Mouse (Mus musculus): ENCODE measurements around the gene Mtg1.

Mtg1 gene

DNA sequence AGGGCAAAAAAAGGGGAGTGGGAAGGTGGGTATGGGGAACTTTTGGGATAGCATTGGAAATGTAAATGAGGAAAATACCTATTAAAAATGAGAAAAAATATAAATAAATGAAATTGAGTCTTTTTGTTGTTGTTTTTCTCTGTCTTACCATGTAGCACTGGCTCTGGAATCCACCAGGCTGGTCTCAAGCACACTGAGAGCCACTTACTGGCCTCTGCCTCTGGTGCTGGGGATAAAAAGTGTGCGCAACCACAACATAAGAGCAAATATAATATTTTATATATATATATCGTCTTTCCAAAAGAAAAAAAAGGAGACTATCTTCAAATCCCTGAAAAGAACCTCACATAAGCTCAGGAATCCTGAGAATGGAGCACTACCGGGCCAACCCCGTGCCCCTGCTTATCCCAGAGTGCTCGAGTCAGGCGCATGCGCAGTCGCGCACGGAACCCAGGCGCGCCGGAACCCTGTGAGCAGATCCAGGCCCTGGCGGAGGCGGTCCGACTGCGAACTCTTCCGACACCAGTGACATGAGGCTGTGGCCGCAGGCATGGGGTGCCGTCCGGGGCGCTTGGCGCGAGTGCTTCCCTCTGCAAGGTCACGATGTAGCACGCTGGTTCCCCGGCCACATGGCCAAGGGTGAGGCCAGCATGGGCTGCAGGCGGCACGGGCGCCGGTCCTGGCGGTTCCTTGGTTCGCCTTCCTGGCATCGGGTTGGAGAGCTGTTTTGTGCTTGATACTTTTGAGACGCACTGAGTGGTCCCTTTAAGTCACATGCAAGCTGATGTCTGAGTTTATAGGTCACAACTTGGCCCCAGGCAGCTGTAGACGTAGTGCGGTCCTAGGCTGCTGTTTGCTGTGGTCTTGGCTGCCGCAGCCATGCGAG lies at the start of gene Mtg1:
Gene Mtg1 (plus strand): TSS at position 430 of the 886 bp plus-strand sequence.
- DNase-seq = peak; percentile 96 to 97

DNA sequence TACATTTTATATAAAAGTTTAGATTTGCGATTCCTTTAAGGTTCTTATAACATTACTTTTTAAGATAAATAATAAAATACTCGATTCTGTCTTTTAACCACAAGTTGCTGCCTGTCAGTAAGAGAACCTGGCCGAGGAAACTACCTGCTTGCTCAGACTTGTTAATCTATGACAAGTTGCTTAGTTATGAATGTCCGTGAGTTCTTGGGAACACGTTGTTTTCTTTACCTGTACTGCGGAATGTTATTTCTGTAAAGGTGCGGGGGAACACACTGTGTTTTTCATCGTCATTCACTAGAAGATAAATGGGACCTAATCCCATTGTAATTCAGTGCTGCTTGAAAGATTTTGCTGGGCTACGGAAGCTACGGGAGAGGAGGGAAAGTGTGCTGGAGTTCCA lies 46.8 kb upstream of the Mtg1 start:
- no peak for DNase-seq

DNA sequence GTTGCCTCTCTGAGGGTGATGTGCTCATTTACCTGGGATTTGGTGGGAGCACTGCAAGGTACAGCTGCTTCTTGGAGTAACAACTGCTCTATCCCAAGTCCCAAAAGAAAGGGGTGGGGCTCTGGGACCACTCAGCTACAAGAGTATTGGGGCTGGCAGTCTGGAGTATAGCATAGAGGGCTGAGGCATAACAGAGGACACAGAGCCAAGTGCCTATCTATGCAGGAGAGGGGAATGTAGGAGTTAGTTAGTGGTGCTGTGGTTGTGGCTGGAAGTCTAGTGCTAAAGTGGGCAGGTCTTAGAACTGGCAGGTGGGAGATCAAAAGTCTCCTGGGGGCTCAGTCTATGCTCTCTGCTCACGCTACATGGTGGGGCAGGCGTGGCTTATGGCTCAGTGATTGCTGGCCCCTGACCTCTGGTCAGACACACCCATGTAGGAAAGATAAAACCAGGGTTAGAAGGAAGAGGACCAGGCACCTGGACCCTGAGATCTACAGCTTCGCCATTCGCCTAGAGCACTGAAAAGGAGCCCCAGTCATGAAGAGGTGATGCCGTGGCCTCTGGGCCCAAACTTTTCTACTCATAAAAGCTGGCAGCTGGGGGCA lies 44.3 kb upstream of the Mtg1 start, which contains the start of gene Prap1:
Gene Prap1 (plus strand): TSS at position 472 of the 605 bp plus-strand sequence.
- peak in 1 of 2 experiments; percentile 12 for DNase-seq

GRCm38 (mm10) chr7:140094954-140095353 lies 42.4 kb upstream of the Mtg1 start:
- peak; percentile 21 to 65 for DNase-seq

- peak; percentile 90 to 94 for DNase-seq
These were observed 41.8 kb upstream of the Mtg1 start for GRCm38 (mm10) chr7:140095556-140095955.

GRCm38 (mm10) chr7:140096055-140096454 lies 41.3 kb upstream of the Mtg1 start:
- peak in 1 of 2 experiments; percentile 27 for DNase-seq

GRCm38 (mm10) chr7:140098466-140098865 lies 38.9 kb upstream of the Mtg1 start:
- no peak for DNase-seq

GRCm38 (mm10) chr7:140101498-140101897 lies 35.9 kb upstream of the Mtg1 start:
- DNase-seq = peak in 1 of 2 experiments; percentile 38

DNA sequence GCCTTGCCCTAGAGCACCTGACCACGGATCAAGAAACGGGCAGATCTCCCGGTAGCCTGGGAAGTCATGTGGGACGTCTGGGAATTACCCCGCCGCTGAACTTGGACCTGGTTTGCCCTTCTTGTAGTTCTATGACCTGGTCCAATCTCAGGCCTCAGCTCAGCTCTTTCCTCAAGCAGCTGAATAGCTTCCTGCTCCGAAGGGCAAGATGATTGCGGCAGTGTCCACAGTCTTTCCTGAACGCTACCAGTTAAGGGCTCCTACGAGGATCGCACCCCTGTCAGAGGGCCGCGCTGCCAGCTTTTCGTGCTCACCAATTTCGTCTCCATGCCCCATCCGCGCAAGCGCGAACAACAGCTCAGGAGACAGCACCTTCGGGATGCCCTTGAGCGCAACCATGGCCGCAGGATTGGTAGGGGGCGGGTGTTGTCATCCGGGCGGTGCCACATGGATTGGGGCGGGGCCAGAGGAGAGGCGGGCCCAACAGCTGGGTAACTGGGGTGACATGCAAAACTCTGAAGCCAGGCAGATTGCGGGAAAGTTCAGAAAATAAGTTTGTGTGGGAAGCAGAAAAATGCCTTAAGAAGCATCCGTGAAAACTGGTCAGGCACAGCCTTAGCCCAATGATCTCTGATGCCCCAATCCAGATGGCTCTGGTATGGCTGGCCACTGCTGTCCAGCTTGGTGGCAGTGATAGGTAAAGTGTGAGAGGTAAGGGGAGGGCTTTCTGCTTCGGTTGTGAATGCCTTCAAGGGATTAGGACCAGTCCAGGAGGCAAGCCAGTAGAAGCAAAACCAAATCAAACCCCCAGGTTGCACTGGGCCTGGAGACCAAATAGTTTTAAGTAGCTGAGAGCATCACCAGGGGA lies 35.1 kb upstream of the Mtg1 start, which contains the start of gene Fuom:
Gene Fuom (minus strand): TSS at position 449 of the 868 bp plus-strand sequence.
- DNase-seq = peak; percentile 92 to 96

GRCm38 (mm10) chr7:140104009-140104408 lies 33.4 kb upstream of the Mtg1 start:
- DNase-seq = peak in 1 of 2 experiments; percentile 32

GRCm38 (mm10) chr7:140111943-140112342 lies 25.4 kb upstream of the Mtg1 start:
- DNase-seq = no peak

GRCm38 (mm10) chr7:140115583-140116328 lies 21.6 kb upstream of the Mtg1 start, which contains the start of gene Paox:
Gene Paox (plus strand): TSS chr7:140115799.
- peak; percentile 75 to 87 for DNase-seq

- DNase-seq = peak; percentile 94 to 98
These were observed 20.9 kb upstream of the Mtg1 start, which contains the start of gene Echs1 for GRCm38 (mm10) chr7:140116329-140117054. Gene Echs1 (minus strand): TSS chr7:140116476.

- DNase-seq = no peak
These were observed 16.9 kb upstream of the Mtg1 start for GRCm38 (mm10) chr7:140120484-140120883.

GRCm38 (mm10) chr7:140121338-140121910 lies 15.9 kb upstream of the Mtg1 start:
- no peak for DNase-seq

DNA sequence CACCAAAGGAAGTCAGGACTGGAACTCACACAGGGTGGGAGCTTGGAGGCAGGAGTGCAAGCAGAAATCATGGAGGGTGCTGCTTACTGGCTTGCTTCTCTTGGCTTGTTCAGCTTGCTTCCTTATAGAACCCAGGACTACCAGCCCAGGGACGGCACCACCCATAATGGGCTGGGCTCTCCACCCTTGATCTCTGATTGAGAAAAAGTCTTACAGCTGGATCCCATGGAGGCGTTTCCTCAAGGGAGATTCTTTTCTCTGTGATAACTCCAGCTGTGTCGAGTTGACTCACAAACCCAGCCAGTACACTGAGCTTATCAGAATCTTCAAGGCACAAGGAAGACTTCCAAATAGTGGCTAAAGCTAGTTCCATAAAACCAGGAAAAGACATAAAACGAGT lies 14.6 kb upstream of the Mtg1 start:
- DNase-seq = no peak

DNA sequence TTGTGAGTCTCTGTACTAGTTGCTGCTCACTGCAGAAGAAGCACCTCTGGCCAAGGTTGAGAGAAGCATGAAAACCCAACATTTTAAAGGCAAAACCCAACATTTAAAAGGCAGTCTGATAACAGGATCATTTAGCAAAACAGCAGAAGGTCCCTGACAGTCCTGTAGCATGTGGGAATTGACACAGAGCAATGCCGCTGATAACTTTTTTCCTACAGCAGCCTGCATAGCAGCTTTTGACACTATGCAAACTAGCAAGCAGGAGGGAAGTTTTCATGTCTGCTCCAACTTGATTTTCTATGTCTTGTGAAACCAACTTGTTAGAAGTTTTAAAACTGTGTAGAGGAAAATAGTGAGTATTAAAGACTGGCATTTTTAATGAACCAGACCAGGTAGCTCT lies 13.0 kb upstream of the Mtg1 start:
- DNase-seq = no peak

DNA sequence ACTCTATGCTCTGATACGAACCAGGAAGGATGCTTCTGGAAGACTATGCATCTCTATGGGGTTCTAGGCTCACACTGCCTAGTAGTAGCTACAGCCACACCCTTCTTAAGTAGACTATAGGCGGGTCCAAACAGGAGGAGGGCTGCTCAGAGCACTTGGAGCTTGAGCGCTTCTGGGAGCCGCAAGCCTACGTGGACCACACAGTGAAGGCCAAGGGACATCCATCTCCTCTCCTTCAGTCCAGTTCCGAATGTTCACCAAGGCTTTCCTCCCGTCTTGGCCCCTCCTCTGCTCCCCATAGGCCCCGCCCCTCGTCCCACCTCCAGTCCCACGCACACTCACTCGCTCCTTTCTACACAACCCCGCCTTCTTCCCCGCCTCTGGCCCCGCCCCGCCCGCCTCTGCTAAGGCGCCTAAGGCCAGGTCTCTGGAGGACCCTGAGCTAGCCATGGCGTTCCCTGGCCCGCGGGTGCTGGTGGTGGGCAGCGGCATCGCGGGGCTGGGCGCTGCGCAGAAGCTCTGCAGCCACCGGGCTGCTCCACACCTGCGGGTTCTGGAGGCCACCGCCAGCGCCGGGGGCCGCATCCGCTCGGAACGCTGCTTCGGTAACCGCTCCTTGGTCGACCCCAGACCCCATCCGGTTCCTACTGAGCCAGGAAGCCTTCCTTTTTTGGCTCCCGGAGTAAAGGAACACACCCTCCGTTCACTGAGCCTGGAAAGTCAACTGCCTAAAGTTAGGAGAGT lies 11.9 kb upstream of the Mtg1 start:
- peak; percentile 98 for DNase-seq

DNA sequence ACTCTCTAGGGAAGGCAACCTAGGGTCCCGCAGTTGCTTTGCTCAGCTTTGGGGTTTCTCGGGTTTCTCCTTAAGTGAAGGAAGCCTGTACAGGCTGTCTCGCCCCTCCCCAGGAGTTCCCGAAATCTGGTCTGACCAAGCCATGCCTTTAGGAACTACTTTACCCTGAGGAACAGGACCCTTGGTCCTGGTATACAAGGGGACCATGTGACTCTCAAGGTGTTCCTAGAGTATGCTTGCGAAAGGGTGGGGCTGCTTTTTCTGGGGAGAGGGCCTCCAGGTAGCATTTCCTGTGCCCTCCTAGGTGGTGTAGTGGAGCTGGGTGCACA lies 11.4 kb upstream of the Mtg1 start:
- no peak for DNase-seq

- DNase-seq = no peak
These were observed 10.4 kb upstream of the Mtg1 start for GRCm38 (mm10) chr7:140126934-140127333.
